Mouse (Mus musculus): ENCODE measurements around the gene Npas3.

DNA sequence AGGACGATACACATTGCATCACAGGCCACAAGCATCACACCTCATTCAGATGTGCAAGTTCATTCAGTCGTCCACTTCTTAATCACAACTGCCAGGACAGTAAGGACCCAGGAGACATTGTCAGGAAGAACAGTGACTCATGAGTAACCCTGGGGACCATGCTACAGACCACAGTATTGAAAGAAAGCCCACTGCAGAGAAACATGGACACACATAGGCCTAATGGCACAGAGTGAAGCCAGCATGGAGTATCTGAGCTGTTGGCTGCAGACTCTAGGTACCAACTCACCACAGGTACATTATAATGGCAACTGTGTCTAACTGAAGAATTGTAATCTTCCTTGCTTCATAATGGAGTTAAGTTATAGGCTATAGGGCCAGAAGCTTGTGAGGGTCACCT, 561.6 kb downstream of the Npas3 start:
- TF ChIP-seq CTCF (IDR thresholded peaks at IDR 0.05; ENCODE audit: insufficient read depth, low read depth, low read length) (no peak), POLR2A (IDR thresholded peaks at IDR 0.05; ENCODE audit: insufficient read depth, low read depth, low read length) (no peak)

All from olfactory bulb, adult 2 months (tissue).